Mouse (Mus musculus): ENCODE measurements around the gene Rft1.

GRCm38 (mm10) chr14:30637087-30637486 is 17.1 kb upstream of the Rft1 start:
- TF ChIP-seq ZNF384 (IDR thresholded peaks at IDR 0.05; ENCODE audit: low read depth, low read length) (no peak), HCFC1 (IDR thresholded peaks at IDR 0.05; ENCODE audit: borderline replicate concordance, insufficient read depth, low read length) (no peak), CHD2 (IDR thresholded peaks at IDR 0.05; ENCODE audit: low read depth, low read length) (no peak), ZC3H11A (IDR thresholded peaks at IDR 0.05; ENCODE audit: borderline replicate concordance, low read depth, low read length) (no peak)

All from ES-E14 (cell line).